Mouse (Mus musculus) megakaryocyte, embryonic 14.5 days (primary cell): ENCODE results near the gene Dhrs7.

Experiments used
- FLI1 ChIP-seq: IDR thresholded peaks from 2 replicates; pipeline ENCODE4 v1.6.1; 2012; ENCODE audit warnings: low read length, inconsistent platforms, mixed read lengths
- GATA1 ChIP-seq: IDR thresholded peaks from 3 replicates; pipeline ENCODE4 v1.6.1; 2012; ENCODE audit warnings: mixed read lengths, low read length, inconsistent platforms, borderline replicate concordance

DNA sequence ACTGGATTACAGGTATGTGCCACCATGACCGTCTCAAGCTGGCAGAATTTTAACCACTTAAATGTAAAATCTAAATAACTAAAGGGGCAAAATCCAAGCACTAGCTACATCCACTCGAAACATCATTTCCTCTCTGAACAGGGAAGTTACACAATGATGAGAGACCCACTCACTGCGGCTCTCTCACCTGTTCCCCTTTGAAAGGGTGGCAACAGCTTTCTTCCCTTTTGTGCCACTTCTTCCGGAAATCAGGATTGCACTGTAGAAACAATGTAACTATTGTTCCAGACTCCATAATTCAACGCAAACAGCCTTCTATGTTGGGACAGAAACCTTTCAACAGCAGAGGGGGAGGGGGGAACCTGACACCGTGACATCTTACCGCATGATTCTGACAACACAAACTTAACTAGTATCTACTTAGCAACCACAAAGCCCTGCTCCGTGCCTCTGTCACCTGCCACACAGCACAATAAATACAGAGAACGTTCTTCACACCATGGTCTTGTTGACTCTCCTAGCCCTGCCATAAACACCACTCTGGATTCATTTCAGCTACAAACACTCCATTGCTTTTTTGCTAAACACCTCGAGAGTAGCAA is 3.3 kb upstream of the Dhrs7 start:
- TF ChIP-seq GATA1: no peak
- TF ChIP-seq FLI1: no peak
